Mouse (Mus musculus) hindbrain, embryonic 12.5 days (tissue): ENCODE data around the gene Usp28. TPM values are rescaled to one million over a fixed set of nuclear protein-coding genes. Genes with fewer than 3 reads are reported as not detected.
"Not testable (repeated sequence)": the region's sequence is repeated elsewhere in the genome, so short reads cannot be mapped to it uniquely, and the experiment has no call there.

Source experiments
- ATAC-seq: fragments of 200-750 bp; cut with Nextera tagmentation; 2 replicates; pipeline ENCODE4 v1.8.0; 2017; ENCODE audit warnings: moderate TSS enrichment; ENCODE audit not compliant: low FRiP score
- H3K27ac ChIP-seq: fragments of 300-500 bp; sonication (generic); 2 replicates; pipeline ENCODE4 v1.5.1; 2016; ENCODE audit warnings: mild to moderate bottlenecking
- H3K27me3 ChIP-seq: fragments of 300-500 bp; sonication (generic); 2 replicates; pipeline ENCODE4 v1.6.1; 2016; ENCODE audit warnings: mild to moderate bottlenecking
- H3K36me3 ChIP-seq: fragments of 300-500 bp; sonication (generic); 2 replicates; pipeline ENCODE4 v1.6.1; 2016; ENCODE audit warnings: mild to moderate bottlenecking
- H3K4me1 ChIP-seq: fragments of 300-500 bp; sonication (generic); 2 replicates; pipeline ENCODE4 v1.6.1; 2016
- H3K4me2 ChIP-seq: fragments of 300-500 bp; sonication (generic); replicated peaks from 2 replicates; pipeline ENCODE4 v1.6.1; 2016; ENCODE audit warnings: mild to moderate bottlenecking
- H3K4me3 ChIP-seq: fragments of 300-500 bp; sonication (generic); 2 replicates; pipeline ENCODE4 v1.5.1; 2016; ENCODE audit warnings: mild to moderate bottlenecking
- H3K9ac ChIP-seq: fragments of 300-500 bp; sonication (generic); 2 replicates; pipeline ENCODE4 v1.6.1; 2016; ENCODE audit warnings: mild to moderate bottlenecking, moderate library complexity
- H3K9me3 ChIP-seq: fragments of 300-500 bp; sonication (generic); replicated peaks from 2 replicates; pipeline ENCODE4 v1.6.1; 2016; ENCODE audit warnings: mild to moderate bottlenecking
- WGBS: fragments of 180-500 bp; shearing (Covaris S2); methylation state at CpG from one replicate; pipeline ENCODE4 v1.1.7; 2016; 5-methylcytosine and 5-hydroxymethylcytosine counted together
- polyA plus RNA-seq: library from polyadenylated mRNA; unstranded; fragments of >200 nt; fragmentation: Nextera tagmentation; extraction: Ambion mirVana; gene quantifications from 2 replicates; pipeline ENCODE4 v1.2.1, GENCODE M21; 2016

Gene Usp28
- 45.0 and 47.3 TPM in 2 replicates for polyA plus RNA-seq

DNA sequence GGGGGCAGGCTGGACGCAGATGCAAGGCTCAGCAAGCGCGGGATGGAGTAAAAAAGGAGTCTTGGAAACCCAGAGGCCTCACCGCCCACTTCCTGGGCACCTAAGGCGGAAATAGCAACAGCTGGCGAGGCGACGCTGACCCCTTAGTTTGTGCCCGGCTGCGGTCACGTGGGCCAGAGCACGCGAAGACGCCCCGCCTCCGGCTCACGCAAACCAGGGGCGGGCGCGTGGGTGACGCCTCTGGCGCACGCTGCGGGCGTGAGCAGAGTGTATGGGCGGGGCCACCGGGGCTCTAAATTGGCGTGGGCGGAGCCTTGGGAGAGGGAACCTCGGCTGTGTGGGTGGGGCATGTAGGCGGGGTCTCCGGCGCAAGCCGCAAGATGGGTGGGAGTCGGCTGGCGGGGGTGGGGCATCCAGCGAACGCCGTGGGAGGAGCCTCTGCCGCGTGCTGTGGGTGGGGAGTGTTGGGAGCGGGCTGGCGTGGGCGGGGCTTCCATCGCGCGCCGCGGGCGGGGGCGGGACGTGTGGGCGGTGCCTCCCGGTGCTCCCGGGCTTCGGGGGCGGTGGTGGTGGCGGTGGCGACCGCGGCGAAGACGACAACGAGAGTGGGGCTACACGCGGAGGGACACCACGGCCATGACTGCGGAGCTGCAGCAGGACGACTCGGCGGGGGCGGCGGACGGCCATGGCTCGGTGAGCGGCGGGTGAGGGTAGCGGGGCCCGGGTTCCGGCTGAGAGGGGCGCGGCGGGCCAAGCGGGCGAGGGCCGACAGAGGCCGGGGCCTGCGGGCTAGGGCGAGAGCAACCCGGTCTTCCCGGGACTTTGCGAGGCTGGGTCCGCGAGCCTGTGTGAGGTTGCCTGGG, at the start of gene Usp28:
Gene Usp28, plus strand, starts transcription at position 531 of the 863 bp plus-strand sequence.
- H3K4me2 ChIP-seq: peak within 1 kb of the TSS; percentile 57
- peak within 1 kb of the TSS; percentile 78 for H3K27ac ChIP-seq
- H3K36me3 ChIP-seq: no peaks in the 10 kb centered on the region
- peak within 1 kb of the TSS; percentile 79 for H3K9ac ChIP-seq
- H3K27me3 ChIP-seq: no peaks in the 10 kb centered on the region
- no peaks in the 10 kb centered on the region for H3K9me3 ChIP-seq
- peaks cover 22% of the 10 kb centered on the region for H3K4me1 ChIP-seq
- under 1% methylated on average over 68 of the region's 94 CpGs for WGBS
- H3K4me3 ChIP-seq: peak within 1 kb of the TSS; percentile 81
- ATAC-seq: peak; percentile 91

DNA sequence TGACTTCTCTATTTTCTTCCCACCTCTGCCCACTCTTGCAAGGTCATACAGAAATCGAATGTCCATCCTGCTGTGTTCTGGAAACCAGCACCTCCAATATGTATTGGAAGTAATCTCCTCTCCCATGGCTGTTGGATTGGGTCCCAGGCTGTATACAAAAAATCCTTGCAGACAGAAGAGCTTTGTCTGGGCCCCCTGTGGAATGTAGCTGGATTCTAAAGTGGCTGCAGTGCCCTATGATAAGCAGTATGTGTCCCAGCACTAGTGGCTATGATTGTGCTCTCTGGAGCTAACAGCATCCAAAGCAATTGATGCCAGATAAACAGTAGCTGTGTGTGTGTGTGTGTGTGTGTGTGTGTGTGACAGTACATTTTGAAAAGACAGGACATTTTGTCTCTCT, 42.8 kb upstream of the Usp28 start:
- no peak for ATAC-seq
- WGBS: 82% methylated on average over 1 of the region's 1 CpGs
- peaks cover 6% of the 10 kb centered on the region; the same call in 1 of the 2 replicates for H3K4me1 ChIP-seq

DNA sequence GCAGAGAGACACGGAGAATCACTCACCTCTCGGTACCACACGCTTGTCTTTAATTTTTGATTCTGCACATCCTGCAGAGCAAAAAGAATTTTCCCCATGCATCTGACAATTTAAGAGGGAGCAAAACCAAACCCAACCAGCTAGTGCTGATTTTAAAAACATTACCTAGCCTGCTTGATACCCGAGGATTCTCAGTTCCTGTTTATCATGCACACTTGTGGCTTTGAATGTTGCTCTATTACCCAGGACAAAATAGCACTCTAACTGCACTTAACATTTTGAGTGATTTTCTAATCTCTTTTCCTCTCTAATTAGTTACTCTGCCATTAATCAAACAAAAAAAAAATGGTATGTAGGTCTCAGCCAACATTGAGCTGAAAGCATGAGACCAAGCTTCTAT, 37.6 kb upstream of the Usp28 start:
- 90% methylated on average over 4 of the region's 4 CpGs for WGBS
- peaks cover 3% of the 10 kb centered on the region; the same call in 1 of the 2 replicates for H3K4me1 ChIP-seq
- no peak overlapping the region for H3K9ac ChIP-seq
- H3K27ac ChIP-seq: no peak overlapping the region
- H3K36me3 ChIP-seq: no peaks in the 10 kb centered on the region
- no peaks in the 10 kb centered on the region for H3K9me3 ChIP-seq
- no peak overlapping the region for H3K4me2 ChIP-seq
- ATAC-seq: no peak
- H3K27me3 ChIP-seq: no peaks in the 10 kb centered on the region
- H3K4me3 ChIP-seq: no peak overlapping the region

More for the DNA sequence above, 42.8 kb upstream of the Usp28 start:
- Histone ChIP-seq H3K9me3 (no peaks in the 10 kb centered on the region), H3K4me3 (no peak overlapping the region), H3K4me2 (no peak overlapping the region), H3K36me3 (no peaks in the 10 kb centered on the region), H3K9ac (no peak overlapping the region), H3K27ac (no peak overlapping the region), H3K27me3 (no peaks in the 10 kb centered on the region)

DNA sequence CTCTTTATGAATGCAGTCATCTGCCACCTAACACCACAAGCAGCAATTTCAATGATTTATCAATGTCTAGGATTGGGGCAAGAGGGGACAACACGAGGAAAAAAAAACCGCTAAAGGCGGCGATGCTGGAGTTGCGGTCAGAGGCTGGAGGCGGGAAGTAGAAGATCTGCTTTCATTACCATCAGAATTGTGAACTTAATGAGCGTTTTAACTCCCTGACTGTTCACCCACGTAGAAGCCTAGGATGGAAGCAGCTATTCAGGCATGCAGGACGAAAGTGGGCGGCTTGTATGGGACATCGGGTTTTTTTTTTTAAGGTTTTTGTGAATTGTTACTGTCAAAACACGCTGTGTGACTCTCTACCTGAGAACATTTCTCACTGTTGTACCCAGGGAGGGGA, 23.9 kb upstream of the Usp28 start:
- WGBS: 23% methylated on average over 12 of the region's 12 CpGs
- Histone ChIP-seq H3K27me3 (no peaks in the 10 kb centered on the region), H3K36me3 (no peaks in the 10 kb centered on the region), H3K9me3 (no peaks in the 10 kb centered on the region), H3K4me1 (peaks cover 11% of the 10 kb centered on the region), H3K27ac (peak overlapping the region; percentile 12; the same call in 1 of the 2 replicates), H3K4me3 (no peak overlapping the region; the same call in 1 of the 2 replicates), H3K9ac (no peak overlapping the region), H3K4me2 (peak overlapping the region; percentile 35)
- ATAC-seq: no peak

DNA sequence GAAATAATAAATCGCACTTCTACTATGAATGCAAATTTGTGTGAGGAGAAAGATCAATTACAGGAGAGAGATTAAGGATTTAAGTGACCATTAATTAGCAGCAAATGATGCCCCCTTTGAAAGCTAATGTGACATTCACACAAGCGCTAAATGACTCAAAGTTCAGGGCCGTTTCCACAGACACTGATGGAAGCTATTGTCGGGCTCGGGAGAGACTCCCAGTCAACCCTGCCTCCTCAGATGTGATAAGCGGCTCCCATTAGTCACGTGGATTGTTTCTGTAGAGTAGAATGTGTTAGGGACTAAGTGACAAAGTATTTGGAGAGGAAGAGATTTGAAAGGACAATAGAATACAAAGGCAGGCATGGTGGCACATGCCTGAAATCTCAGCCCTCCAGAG, 23.0 kb upstream of the Usp28 start:
- no peak for ATAC-seq
- no peak overlapping the region for H3K9ac ChIP-seq
- no peak overlapping the region for H3K27ac ChIP-seq
- H3K4me1 ChIP-seq: peaks cover 11% of the 10 kb centered on the region
- H3K4me2 ChIP-seq: no peak overlapping the region
- no peaks in the 10 kb centered on the region for H3K27me3 ChIP-seq
- no peaks in the 10 kb centered on the region for H3K36me3 ChIP-seq
- H3K4me3 ChIP-seq: no peak overlapping the region
- no peaks in the 10 kb centered on the region for H3K9me3 ChIP-seq
- 42% methylated on average over 7 of the region's 7 CpGs for WGBS

DNA sequence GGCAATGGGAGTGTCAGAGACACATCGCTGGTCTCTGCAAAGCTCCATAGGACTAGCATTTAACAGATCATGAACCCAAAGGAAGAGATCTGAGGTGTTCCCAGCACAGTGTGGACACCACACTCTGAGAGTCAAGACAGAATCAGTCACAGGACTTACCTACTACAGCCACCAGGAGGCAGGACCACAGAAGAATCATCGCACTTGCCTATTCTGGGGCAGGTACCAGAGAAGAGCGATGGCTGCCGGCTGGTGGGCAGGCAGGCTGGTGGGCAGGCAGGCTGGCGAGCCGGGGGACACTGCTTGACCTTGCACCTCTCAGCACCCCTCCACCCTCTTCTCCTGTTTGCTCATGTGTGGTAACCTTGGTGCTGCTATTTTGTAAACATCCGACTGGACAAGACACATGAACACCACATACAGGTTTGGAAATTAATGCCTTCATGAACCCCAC, 20.6 kb upstream of the Usp28 start, which contains the start of gene Htr3b:
Gene Htr3b, minus strand, starts transcription at position 404 of the 454 bp plus-strand sequence.
- WGBS: 63% methylated on average over 7 of the region's 7 CpGs
- no peaks in the 10 kb centered on the region for H3K27me3 ChIP-seq
- H3K4me1 ChIP-seq: peaks cover 11% of the 10 kb centered on the region
- H3K36me3 ChIP-seq: no peaks in the 10 kb centered on the region
- H3K4me3 ChIP-seq: no peak within 1 kb of the TSS
- no peak within 1 kb of the TSS for H3K27ac ChIP-seq
- H3K9ac ChIP-seq: no peak within 1 kb of the TSS
- ATAC-seq: no peak
- H3K9me3 ChIP-seq: no peaks in the 10 kb centered on the region
- no peak within 1 kb of the TSS for H3K4me2 ChIP-seq

DNA sequence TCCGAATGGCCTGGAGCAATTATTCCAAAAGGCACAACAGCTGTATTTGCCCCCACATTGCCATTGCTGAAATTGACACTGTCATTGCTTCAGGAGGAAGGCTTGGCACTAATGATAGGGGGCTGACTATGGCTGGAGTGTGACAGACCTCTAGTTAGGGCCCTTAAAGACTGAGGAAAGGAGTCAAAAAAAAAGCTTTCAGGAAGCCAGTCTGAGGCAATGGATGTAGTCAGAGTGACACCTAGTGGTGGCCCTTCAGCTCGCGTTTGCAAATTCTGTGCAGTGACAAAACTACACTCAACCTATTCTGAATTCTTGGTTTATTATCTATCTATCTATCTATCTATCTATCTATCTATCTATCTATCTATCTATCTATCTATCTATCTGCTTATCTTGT, 12.7 kb upstream of the Usp28 start:
- no peaks in the 10 kb centered on the region for H3K9me3 ChIP-seq
- no peaks in the 10 kb centered on the region for H3K27me3 ChIP-seq
- H3K27ac ChIP-seq: no peak overlapping the region
- no peaks in the 10 kb centered on the region for H3K36me3 ChIP-seq
- no peaks in the 10 kb centered on the region for H3K4me1 ChIP-seq
- no peak overlapping the region for H3K4me2 ChIP-seq
- ATAC-seq: no peak
- WGBS: 33% methylated on average over 3 of the region's 3 CpGs
- no peak overlapping the region for H3K4me3 ChIP-seq
- no peak overlapping the region for H3K9ac ChIP-seq

DNA sequence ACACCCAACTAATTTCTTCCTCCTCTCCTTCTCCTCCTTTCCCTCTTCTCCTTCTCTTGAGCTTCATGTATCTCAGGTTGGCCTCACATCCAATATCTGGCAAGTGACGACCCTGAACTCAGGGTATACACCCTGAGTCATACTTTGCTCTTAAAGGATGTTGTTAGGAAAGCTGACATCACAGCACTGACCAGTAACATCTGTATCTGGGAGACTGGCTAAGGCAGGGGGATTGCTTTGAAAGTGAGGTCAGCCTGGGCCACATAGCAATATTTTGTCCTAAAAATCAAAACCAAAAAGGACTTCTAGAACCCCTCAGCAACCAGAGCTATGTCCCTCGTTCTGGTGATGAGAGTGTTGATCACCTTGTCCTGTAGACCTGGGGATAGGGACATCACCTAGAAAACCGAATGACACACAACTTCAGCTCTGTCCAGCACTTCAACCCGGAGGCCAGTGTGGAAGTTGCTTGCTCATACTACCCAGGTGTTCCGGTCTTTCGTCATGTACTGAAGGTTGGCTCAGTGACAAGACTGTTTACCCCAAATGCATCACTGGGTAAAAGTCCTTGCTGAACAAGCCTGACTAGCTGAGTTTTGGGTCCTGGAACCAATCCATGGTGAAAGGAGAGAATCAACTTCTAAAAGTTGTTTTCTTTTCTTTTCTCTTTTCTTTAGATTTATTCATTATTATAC, 8.4 kb upstream of the Usp28 start:
- 84% methylated on average over 6 of the region's 6 CpGs for WGBS
- ATAC-seq: no peak

DNA sequence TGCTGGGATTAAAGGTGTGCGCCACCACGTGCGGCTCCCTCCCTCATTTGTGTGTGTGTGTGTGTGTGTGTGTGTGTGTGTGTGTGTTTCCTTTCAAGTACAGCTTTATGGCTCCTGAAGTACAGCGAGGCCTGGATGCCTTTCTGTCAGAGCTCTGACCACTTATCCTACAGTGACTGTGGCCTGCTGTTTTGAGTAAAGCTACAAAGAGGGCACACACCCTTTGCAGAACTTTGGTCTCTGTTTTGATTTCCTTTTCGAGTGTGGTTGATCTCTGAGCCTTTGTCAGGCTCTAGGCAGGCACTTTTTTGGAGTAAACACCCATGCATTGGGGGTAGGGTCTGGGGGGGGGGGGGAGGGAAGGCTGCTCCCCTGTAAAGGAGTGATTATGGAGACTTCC, 4.8 kb upstream of the Usp28 start:
- no peak for ATAC-seq
- no peaks in the 10 kb centered on the region for H3K4me1 ChIP-seq
- H3K36me3 ChIP-seq: no peaks in the 10 kb centered on the region
- no peaks in the 10 kb centered on the region for H3K27me3 ChIP-seq
- no peak overlapping the region for H3K4me2 ChIP-seq
- H3K4me3 ChIP-seq: no peak overlapping the region
- H3K9me3 ChIP-seq: no peaks in the 10 kb centered on the region
- H3K27ac ChIP-seq: no peak overlapping the region
- H3K9ac ChIP-seq: no peak overlapping the region
- 84% methylated on average over 5 of the region's 5 CpGs for WGBS

More for the DNA sequence above, 8.4 kb upstream of the Usp28 start:
- no peaks in the 10 kb centered on the region for H3K36me3 ChIP-seq
- H3K4me2 ChIP-seq: no peak overlapping the region
- no peaks in the 10 kb centered on the region for H3K4me1 ChIP-seq
- no peaks in the 10 kb centered on the region for H3K9me3 ChIP-seq
- no peaks in the 10 kb centered on the region for H3K27me3 ChIP-seq
- H3K9ac ChIP-seq: no peak overlapping the region
- H3K27ac ChIP-seq: no peak overlapping the region
- no peak overlapping the region for H3K4me3 ChIP-seq

DNA sequence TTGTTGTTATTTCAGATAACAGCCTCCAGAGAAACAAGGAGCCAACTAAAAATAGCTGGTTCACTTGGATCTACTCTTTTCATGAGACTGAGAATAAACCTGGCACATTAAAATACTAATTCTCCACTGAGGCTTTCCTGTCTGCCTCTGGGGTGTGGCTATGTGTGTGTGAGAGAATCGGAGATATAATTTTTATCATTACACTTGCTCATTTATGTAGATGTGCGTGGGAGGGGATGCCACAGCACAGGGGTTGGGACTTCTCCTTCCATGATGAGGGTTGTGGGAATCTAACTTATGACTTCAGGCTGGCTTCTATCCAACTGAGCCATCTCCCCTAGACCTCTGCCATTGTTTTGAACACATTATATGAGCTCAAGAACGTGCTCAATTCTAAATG, 4.4 kb upstream of the Usp28 start:
- no peak for ATAC-seq
- Histone ChIP-seq H3K4me3 (no peak overlapping the region), H3K27me3 (no peaks in the 10 kb centered on the region), H3K9ac (no peak overlapping the region), H3K4me1 (no peaks in the 10 kb centered on the region), H3K36me3 (no peaks in the 10 kb centered on the region), H3K9me3 (no peaks in the 10 kb centered on the region), H3K27ac (no peak overlapping the region), H3K4me2 (no peak overlapping the region)
- 77% methylated on average over 3 of the region's 3 CpGs for WGBS

DNA sequence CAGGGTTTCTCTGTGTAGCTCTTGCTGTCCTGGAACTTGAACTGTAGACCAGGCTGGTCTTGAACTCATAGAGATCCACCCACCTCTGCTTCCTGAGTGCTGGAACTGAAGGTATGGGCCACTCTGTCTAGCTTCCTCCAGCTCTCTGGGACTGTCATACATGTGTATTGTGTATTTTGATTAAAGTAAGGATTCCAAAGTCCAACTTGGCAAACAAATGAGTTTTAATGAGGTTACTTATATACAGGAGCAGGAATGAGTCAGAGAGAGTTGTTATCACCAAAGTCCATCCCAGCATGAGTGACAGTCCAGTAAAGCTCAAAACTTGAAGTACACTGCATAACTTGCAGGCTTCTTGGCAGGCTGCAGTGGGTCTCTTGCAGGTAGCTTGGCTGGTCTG, 3.3 kb upstream of the Usp28 start:
- Histone ChIP-seq H3K4me3 (no peak overlapping the region), H3K4me1 (peaks cover 6% of the 10 kb centered on the region), H3K27ac (no peak overlapping the region), H3K27me3 (no peaks in the 10 kb centered on the region), H3K4me2 (no peak overlapping the region), H3K9me3 (no peaks in the 10 kb centered on the region), H3K9ac (no peak overlapping the region), H3K36me3 (no peaks in the 10 kb centered on the region)
- no peak for ATAC-seq

DNA sequence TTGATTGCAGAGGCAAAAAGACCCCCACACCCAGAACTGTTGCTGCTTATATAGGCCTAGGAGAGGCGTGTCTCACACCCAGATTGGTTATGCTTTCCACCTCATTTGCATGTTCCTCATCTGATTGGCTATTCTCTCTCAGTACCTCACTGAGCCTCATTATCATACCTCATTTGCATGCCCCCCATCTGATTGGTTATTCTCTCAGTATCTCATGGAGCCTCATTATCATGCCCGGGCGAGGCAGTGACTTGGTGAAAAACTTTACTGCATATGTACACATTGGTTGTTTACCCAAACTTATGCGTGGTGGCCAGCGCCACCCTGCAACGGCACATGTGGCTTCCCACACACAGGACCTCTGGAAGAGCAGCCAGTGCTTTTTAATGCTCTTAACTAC, 1.4 kb upstream of the Usp28 start:
- not testable (repeated sequence) for ATAC-seq, H3K27ac ChIP-seq, H3K9me3 ChIP-seq, H3K4me3 ChIP-seq, H3K36me3 ChIP-seq, H3K27me3 ChIP-seq, H3K9ac ChIP-seq
- 0 out of 2 replicates have a peak overlapping the region, but pooled peaks have one; percentile 57 for H3K4me2 ChIP-seq
- WGBS: 94% methylated on average over 6 of the region's 6 CpGs
- peaks cover 22% of the 10 kb centered on the region for H3K4me1 ChIP-seq
